Mouse (Mus musculus) hindlimb bud, embryonic 11.5 days (tissue): ENCODE measurements around the gene Jdp2.

Experiments used
- DNase-seq: peaks from one replicate; pipeline ENCODE4 v3.0.0-alpha.2; 2012; ENCODE audit warnings: low read depth, low spot score; ENCODE audit errors: extremely low spot score

Jdp2 gene

DNA sequence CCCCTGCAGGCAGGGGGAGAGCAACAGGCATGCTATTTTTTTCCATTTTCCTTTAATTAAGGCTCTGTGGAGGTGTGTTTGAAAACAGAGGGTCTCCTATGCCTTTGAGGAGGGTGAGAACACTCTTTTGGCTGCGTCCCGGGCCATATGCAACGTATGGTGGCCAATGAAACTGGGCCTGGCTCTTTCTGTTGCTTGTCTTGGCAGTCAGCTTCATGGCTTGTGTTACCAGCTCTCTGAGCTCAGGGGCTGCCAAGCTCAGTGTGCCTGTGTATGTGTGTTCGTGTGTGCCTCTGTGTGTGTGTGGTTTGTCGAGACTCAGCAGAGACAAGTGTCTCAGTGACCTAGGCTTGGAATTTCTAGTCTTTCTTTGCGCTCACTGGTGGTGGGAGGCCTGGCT lies 2.7 kb downstream of the Jdp2 start:
- no peak for DNase-seq

DNA sequence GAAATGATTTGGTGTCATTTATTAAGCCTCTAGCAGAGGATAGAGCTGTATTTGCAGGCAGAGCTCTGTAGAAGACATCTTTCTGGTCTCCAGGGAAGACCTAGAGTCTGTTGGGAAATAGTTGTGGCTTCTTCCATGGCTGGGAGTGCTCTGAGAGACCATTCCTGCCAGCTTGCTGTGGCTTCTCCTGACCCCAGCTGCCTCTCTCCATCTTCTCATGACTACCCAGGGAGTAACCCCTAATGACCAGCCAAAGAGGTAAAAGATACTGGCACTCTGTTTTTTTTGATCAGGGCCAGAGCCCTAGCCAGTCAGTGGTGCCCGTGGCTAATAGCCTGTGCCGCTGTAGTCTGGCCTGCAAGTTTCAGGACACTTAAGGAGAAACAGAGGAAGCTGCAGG lies 3.3 kb downstream of the Jdp2 start:
- DNase-seq, result no peak

DNA sequence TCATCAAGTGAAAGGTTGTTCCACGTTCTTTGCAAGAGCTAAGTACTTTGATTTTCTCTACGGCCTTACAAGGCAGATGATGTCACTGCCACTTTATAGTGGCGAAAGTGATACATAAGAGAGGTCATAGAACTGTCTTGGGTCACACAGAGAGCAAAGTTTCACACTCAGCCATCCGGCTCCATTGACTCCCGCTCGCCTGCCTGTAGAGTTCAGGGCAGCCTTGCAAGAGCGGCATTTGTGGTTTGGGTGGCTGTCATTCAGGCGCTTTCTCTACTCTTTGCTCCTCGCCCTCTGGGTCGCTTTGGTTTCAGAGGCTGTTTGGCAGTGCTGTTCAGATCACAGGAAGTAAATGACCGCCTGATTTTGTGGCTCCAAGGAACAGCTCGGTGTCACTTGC lies 4.0 kb downstream of the Jdp2 start:
- DNase-seq, result no peak

DNA sequence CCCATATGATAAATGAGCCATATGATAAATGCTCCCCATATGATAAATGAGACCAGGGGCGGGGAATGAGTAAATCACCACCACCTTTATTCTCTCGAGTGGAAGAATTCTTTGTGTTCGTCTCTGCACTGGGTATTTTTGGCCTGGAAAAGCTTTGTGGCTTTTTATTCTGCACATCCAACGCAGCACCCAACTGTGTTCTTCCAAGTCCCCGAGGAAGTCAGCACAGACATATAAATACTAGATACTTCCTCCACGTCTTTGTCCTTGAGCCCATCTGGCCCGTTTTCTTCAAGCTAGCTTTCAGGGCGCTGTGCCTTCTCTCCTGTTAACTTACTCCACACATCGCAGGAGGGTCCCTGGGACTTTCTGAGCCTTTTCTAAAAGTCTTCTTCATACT lies 4.9 kb downstream of the Jdp2 start:
- DNase-seq, result no peak

DNA sequence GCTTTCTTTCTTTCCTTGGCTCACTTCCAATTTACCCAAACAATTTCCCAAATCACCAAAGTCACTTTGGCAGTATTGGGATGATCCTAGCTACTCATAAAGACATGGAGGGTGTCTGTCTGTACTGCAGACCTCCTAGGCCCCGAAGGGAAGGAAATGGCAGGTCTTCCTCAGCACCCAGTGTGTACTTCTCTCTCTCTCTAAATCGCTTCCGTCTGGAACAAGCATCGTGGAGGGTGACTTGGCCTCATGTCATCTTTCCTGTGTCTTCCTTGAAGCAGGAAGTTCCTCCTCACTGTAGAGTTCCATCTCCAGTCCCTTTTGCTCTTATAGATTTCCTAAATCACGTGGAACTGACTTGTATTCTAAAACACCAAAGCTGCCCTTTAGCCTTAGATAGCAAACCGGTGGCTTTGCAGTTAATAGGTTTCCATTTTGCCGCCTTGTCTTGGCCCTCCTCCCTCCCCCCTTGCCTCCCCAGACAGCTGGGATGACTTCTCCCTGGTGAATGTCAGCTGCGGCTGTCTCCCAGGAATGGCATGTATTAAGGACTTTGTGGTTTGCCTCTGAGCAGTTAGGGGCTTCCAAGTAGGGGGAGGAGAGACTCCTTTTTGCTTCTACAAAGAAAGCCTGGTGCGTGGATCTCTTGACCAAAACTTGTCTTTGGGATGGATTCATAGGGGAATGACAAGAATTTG lies 5.6 kb downstream of the Jdp2 start:
- no peak for DNase-seq

DNA sequence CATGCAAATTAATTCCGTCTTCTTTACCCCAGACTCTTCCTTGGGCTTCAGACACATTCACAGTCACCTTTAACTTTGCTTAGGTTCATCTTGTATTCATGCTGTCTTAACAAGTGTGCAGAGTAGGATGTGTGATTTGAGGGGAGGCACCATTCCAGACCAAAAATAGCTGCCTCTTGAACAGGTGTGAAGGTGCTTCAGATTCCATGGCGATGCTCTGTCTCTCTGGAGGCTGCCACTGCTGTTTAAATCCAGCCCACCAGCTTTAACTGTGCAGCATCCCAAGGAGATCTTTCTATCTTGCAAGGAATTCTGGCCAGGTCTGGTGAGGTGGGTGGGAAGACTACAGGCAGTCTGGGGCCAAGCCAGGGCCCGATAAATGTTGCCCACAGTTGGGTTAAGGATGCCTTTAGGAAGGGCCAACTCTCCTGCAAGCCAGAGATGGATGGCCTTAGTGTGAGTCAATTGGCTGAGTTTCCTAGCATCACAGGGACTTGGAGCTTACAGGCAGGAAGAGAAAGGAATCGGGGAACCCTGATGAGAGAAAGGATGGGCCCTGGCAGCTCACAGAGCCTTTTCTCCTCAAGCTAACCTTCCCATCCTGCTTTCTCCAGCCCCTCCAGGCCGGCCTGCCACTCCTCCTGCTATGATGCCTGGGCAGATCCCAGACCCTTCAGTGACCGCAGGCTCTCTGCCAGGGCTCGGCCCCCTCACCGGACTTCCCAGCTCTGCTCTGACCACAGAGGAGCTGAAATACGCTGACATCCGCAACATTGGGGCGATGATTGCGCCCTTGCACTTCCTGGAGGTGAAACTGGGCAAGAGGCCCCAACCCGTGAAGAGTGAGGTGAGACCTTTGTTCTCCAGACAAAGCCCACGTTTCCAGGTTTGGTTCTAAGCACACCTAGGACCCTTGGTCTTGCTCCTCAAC lies 9.0 kb downstream of the Jdp2 start:
- DNase-seq, result no peak

DNA sequence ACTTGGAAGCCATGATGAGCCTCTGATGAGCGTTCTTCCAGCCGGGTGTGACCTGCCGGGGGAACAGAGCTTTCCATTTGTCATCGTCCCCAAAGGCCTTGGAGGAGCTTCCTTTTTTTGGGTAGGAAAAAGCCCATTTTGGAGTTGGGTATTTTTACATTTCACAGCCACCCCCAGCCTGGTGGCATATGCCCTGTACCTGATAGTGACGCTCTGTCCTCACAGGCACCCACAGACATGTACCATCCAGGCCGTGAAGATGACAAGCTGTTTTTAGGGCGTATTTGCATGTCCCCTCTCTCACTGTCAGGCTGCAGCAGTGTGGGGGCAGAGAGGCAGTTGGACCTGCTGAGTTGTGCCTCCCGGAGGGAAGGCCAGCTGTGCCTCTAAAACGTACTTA lies 11.3 kb downstream of the Jdp2 start:
- DNase-seq, result no peak

DNA sequence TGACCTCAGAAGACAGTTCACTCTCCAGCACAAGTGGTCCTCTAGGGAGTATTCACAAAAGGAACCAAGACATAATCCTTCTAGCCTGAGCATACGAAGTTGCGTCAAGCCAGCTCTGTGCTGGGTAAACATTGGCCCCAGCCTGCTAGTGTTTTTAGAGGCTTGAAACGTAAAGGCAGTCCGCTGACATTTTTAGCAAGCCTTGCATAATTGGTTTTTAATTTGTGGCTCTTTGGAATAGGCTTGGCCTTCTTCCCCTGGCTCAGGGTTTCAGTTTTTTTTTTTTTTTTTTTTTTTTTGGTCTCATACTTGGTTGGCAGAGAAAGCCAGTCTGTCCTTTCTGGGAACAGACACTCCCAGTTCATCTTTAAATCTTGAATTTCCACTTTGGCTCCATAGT lies 15.3 kb downstream of the Jdp2 start:
- DNase-seq, result no peak

DNA sequence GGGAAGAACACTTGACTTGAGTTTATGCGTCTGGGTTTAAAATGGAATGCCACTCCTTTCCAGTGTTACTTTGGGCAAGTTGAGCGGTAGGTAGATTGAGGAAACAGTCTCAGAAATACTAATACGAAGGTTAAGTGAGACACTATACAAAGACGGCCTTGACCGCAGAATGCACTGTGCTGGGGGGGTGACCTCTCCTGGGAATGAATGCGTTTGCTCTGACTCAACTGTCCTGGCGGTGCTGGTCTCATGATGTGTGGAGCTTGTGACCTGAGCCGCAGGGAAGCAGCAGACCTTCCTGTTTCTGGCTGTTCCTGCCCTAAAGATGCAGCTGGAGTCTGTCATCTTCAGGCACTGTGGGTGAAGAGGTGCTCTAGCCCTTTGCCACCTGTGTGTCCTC lies 16.7 kb downstream of the Jdp2 start:
- no peak for DNase-seq

DNA sequence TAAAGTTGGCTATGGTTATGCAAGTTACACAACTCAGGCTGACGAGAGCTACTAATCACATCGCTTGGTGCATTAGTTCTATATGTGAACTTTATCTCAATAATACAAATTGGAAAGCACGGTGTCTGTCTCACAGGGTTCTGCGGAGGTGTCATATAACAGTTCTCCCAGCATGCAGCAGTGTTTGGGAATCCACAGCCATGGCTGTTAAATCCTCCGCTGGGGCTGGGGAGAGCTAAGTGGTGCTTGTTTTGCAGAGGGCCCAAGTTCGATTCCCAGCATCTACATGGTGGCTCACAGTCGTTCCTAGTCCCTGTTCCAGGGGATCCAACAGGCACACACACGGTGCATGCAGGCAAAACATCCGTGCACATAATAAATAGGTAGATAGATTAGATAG lies 19.1 kb downstream of the Jdp2 start:
- no peak for DNase-seq

DNA sequence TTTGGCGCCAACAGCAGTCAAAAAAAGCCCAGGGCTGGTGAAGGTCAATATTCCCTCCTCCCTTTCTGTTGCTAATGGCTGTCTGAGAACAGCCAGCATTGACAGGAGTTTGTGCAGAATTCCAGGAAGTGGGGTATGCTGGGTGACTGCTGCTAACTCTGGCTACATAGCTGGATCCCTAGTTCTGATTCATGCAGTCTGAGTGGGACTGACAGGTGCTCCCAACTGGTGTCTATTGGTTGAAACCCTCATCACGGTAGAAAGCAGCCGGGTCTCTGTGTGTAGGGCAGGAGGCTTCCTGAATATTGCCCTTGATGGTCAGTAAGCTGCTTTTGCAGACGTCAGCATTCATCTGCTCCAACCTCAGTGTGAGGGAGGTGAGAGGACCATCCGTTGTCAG lies 19.6 kb downstream of the Jdp2 start:
- DNase-seq, result no peak

DNA sequence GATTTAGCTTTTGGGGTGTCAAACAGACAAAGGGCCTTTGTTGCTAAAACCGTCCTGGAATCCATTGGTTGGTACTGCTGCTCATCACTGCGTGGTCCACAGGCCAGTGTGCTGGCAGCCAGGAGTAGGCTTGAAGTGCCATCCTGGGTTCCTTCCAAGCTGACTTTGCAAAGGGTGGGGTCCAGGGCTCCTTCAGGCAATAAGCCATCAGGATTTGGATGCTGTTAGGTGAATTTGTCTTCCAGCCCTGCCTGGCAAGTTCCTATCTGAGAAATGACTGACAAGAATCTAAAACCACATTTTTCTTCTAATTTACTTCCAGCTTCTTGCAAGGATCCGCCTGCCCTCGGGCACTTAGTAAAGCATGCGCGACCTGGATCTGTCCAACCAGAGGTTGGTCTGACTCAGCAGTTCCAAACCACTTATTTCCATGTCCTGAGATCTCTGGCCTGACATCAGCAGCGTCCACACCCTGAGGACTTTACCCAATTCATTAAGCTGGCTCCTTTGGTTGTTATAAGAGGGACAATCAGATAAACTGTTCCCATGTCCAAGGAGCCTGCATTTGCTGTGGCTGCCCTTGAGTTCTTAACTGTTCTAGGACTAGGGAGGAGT lies 20.6 kb downstream of the Jdp2 start:
- no peak for DNase-seq

DNA sequence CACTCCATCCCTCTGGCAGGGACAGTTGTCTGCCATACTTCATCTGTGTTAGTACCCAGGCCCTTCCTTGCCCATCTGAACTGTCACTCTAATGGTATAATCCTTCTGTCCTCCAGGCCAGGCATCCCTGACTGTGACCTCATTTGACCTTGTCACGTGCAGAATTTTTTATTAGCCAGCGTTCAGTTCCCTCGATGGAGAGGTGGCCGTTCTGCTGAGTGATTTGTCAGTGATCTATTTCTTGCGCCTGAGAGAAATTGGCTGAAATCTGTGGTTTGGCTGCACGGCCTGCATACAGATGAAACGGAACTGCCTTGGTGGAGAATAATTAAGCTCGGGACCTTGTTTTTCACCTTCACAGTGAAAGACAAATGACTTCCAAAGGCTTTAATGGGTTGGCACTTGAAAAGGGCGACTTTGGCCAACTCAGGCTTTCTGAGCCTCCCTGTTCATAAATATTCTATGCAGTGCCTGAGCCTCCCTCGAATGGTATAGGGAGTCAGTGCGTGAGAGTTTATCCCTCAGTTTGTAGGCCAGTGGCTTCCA lies 21.1 kb downstream of the Jdp2 start:
- no peak for DNase-seq

DNA sequence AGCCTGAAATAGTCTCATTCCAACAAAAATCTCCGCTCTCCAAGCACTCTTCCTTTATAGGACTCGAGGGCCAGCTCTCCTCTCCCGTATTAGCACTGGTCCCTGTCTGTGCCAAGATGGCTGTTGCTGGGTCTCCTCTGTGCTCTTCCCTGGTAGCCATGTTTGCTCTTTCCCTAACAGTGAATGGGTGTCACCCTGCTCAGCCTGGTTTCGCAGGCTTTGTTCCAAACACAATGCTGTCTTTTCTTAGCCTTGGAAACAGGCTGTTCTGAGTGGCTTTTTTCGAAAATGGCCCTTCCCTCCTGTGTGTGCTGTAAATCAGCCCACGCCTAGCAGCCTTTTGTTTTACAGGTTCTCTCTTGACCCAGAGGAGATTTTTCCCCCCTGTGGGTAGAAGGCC lies 22.2 kb downstream of the Jdp2 start:
- DNase-seq, result no peak

DNA sequence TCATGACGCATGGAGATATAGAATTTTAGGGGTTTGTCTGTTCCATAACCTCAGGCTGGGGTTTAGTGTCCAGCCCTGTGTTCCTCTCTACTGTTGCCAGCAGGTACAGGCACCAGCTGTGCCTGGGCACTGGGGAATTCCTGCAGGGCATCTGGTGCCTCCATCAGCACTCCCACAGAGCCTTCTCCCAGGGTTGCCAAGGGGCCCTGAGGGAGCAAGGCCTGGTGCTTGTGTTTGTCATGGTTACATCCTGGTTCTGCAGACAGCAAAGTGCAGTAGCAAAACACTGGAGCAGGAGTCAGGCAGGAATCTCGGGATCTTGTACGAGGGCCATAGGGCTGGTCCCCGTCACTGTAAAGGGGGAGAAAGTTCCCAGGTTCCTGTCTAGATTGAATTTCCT lies 22.8 kb downstream of the Jdp2 start:
- DNase-seq, result no peak

DNA sequence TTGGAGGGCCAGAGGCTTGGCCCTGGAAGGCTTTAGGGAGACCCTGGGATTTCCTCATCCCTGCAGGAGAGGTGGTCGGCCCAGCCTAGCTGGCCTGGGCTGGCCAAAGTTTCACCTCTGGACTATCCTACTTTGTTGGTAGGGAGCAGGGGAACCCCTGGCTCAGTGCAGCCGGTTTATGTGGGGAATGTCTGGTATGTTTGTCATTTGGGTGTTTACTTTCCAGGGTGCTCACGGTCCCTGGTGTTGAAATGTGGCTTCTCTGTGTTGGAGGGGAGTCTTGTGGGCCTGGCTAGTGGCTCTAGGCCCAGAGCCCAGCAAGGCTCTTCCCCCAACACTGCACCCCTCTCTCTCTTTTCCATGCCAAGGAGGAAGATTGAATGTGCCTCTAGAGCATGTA lies 24.9 kb downstream of the Jdp2 start:
- DNase-seq, result no peak

DNA sequence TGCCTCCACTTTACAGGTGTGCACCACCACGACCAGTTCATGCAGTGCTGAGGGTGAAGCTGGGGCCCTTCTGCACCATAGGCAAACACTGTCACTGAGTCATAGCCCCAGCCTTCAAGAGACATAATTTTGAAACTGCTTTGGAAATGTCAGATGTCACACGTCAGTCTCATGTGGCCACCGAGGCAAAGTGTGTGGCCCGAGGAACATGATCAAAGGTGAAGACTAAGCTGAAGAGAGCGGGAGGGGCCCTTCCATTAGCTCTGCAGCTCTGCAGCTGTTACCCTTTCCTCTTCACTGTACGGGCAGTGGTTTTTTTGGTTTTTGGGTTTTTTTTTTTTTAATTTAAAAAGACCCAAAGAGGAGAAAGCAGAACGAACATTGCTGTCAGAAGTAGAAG lies 25.8 kb downstream of the Jdp2 start:
- DNase-seq, result no peak

DNA sequence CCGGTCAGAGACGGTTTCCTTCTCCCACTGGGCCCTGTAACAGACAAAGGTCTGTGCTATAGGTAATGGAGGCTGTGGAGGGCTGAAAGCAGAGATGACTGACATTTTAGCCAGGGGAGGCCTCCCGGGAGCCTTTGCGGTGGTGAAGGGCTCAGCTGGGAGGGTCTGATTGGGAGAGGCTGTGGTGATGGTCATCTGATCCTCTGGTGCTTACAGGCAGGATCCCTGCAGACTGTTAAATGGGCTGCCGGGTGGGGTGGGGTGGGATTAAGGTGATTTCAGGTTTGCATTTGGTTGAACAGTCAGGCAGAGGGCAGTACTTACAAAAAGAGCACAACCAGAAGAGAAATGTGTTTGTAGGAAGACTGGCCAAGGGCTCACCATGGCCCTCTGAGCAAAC lies 27.0 kb downstream of the Jdp2 start:
- no peak for DNase-seq

DNA sequence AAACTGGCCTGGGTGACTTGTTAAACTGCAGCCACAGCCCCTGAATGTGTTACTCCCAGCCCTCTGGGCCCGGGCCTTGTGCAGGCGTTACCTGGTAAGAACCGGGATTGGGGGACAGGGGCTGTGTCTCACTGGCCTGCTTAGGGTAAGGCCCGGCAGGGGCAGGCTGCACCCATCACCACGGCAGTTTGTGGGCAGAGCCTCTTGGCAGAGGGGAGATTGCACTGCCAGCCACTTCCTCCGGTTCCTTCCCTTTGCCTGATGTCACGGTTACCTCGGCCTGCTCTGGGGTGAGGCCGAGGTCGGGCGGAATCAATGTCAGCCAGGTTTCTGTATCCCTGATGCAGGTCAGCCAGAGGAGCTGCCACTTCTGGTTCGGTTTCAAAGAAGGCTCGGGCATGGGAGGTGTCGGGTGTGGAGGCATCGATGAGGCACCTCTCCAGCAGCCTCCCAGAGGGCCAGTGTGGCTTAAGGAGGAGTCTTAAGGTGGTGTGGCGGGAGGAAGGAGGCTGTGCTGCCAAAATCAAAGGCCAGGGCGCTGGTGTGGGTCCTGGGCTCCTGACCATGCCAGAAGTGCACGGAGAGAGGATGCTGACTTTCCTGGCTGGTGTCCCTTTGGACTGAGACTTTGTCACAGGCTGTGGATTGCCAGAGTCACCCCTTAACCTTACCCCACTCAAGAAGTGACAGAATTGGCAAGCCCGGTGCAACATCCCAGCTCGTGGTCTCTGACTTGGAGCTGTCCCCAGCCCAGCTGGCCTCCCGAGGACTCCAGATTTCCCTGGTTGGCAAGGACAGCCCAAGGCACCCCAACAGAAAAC lies 31.0 kb downstream of the Jdp2 start:
- DNase-seq, result no peak

DNA sequence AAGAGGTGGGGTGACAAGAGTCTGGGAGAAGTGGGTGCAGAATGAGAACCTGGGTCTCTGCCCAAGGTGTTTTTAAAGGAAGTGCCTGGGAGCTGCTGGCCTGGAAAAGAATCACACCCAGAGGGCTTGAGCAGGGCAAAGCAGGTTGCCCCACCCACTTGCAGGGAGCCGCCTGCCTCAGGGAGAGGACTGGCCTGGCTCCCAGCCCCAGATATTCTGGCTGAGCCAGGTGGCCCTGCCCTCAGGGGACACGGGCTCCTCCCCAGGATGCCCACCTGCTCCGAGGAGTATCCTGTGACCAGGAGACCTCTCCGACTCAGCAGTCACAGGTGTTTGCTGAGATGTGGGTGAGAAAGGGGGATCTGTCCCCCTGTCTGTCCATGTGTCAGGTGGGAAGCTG lies 32.4 kb downstream of the Jdp2 start:
- no peak for DNase-seq

DNA sequence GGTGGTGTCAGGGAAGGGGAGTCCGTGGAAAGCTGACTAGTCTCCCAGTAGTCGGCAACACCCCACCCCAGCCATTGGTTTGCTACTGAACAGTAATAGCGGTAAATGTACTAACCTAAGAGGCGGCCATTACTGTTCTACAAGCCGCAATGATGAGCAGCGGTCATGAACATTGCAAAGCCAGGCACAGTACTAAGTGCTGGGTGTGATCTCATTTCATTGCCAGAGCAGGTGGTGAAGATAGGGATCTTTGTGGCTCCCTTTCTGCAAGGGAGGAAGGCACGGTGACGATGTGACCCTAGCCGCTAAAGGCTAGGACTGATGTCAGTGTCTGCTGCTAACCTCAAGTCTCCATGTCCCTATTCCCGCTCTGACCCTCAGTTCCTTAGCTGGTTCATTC lies 33.5 kb downstream of the Jdp2 start:
- no peak for DNase-seq
